In the genomic region with DNA sequence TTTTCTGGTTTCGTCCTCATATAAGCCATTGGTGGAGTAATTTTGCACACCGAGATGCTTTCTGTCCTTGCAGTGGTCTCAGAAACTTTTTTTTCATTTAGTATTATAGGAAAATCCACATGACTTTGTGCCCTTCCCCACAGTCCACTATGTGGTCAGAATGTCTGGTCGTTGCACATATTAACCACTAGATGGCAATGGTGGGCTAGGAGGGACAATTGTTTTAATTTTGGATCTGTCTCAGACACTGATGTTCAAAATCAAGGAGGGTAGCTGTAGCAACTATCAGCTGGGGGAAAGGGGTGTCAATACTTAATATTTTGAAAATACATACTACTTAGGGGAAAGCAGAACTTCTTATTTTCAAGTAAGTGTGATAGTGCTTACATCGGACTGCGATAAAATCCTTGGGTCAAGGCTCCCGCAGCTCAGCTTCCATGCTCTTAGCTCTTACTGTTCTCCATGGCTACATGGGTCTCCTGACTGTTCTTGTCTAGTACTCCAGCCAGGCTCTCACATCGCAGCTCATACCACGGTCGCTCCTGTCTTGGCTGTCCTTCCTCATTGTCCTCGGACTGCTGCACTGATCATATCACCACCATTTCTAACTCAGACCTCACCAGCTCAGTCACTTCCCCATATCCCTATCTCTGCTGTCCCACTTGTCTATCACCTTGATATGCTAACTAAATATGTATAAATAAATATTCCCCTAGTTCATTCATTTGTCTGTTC, we compare ENCODE assay signal across 10 mouse cellular contexts.
DNase-seq lines count a peak whose midpoint lies in the region; ATAC-seq and TF ChIP-seq lines count a peak whose summit lies in the region.
"Had no signal": no experiment of that assay in that cellular context is flagged by ENCODE, and none has a peak within 500 bp of the region (broad histone marks: within the 10 kb centered on the region; RNA-seq: fewer than 3 reads in every experiment).

No protein-coding gene starts in this region.

- TF ChIP-seq POLR2A in brain, embryonic 14.5 days (IDR thresholded peaks at IDR 0.05; ENCODE audit: borderline replicate concordance, extremely low read depth, insufficient read depth, insufficient read length, poor library complexity, severe bottlenecking): no peak

- no peak overlapping the region for H3K4me2 ChIP-seq in liver, postnatal 0 days (ENCODE audit: low read depth, low read length)
- no peak overlapping the region for H3K4me2 ChIP-seq in liver, embryonic 11.5 days
- no peak overlapping the region for H3K4me2 ChIP-seq in forebrain, embryonic 12.5 days
- H3K4me2 ChIP-seq: embryonic facial prominence, embryonic 13.5 days; limb, embryonic 15.5 days had no signal

- H3K9ac ChIP-seq in liver, postnatal 0 days (replicated peaks): no peak overlapping the region
- H3K9ac ChIP-seq in liver, embryonic 11.5 days (ENCODE audit: low read depth, low read length): no peak overlapping the region
- no peak overlapping the region for H3K9ac ChIP-seq in forebrain, embryonic 12.5 days
- H3K9ac ChIP-seq: embryonic facial prominence, embryonic 13.5 days; limb, embryonic 15.5 days had no signal

- TF ChIP-seq EP300 in liver, postnatal 0 days (IDR thresholded peaks at IDR 0.05; ENCODE audit: low read depth): no peak

- no peak for ATAC-seq in liver, postnatal 0 days
- no peak for ATAC-seq in liver, embryonic 11.5 days (replicated peaks; ENCODE audit: low FRiP score)
- peak; percentile 64 for ATAC-seq in forebrain, embryonic 12.5 days (ENCODE audit: low FRiP score)

- H3K4me1 ChIP-seq in liver, postnatal 0 days (ENCODE audit: insufficient read depth): no peaks in the 10 kb centered on the region
- no peaks in the 10 kb centered on the region for H3K4me1 ChIP-seq in liver, embryonic 11.5 days (replicated peaks; ENCODE audit: control insufficient read depth, insufficient read depth, low read length)
- no peaks in the 10 kb centered on the region for H3K4me1 ChIP-seq in forebrain, embryonic 12.5 days
- H3K4me1 ChIP-seq: embryonic facial prominence, embryonic 13.5 days; limb, embryonic 15.5 days had no signal

- no peak for DNase-seq in liver, postnatal 0 days
- no peak for DNase-seq in liver, embryonic 11.5 days (ENCODE audit: low spot score)
- peak; percentile 54 for DNase-seq in brain, embryonic 14.5 days (ENCODE audit: low read depth)
- DNase-seq in lung, postnatal 36 days: peak; percentile 2
- no peak for DNase-seq in testis, postnatal 10 days (ENCODE audit: low spot score)
- no peak for DNase-seq in ovary, postnatal 36 days (ENCODE audit: low spot score)
- DNase-seq in heart, adult 8-10 months (ENCODE audit: low spot score): no peak

- H3K27me3 ChIP-seq in liver, postnatal 0 days (ENCODE audit: insufficient read depth, low read length): no peaks in the 10 kb centered on the region
- H3K27me3 ChIP-seq in liver, embryonic 11.5 days (replicated peaks; ENCODE audit: control insufficient read depth, insufficient read depth, low read length): no peaks in the 10 kb centered on the region
- no peaks in the 10 kb centered on the region for H3K27me3 ChIP-seq in forebrain, embryonic 12.5 days
- H3K27me3 ChIP-seq: embryonic facial prominence, embryonic 13.5 days; limb, embryonic 15.5 days had no signal

- H3K27ac ChIP-seq in liver, postnatal 0 days (ENCODE audit: low read depth): no peak overlapping the region
- no peak overlapping the region for H3K27ac ChIP-seq in liver, embryonic 11.5 days (ENCODE audit: low read depth, low read length)
- no peak overlapping the region for H3K27ac ChIP-seq in forebrain, embryonic 12.5 days
- H3K27ac ChIP-seq: embryonic facial prominence, embryonic 13.5 days; limb, embryonic 15.5 days had no signal

- H3K9me3 ChIP-seq in liver, postnatal 0 days (ENCODE audit: low read length): no peaks in the 10 kb centered on the region
- H3K9me3 ChIP-seq in liver, embryonic 11.5 days (ENCODE audit: control insufficient read depth, low read length): no peaks in the 10 kb centered on the region
- no peaks in the 10 kb centered on the region for H3K9me3 ChIP-seq in forebrain, embryonic 12.5 days
- H3K9me3 ChIP-seq: embryonic facial prominence, embryonic 13.5 days; limb, embryonic 15.5 days had no signal

- WGBS in liver, postnatal 0 days (ENCODE audit: insufficient replicate concordance): 50% methylated on average over 10 of the region's 10 CpGs
- 51% methylated on average over 10 of the region's 10 CpGs for WGBS in liver, embryonic 11.5 days
- 62% methylated on average over 10 of the region's 10 CpGs for WGBS in forebrain, embryonic 12.5 days

- no peaks in the 10 kb centered on the region for H3K36me3 ChIP-seq in liver, postnatal 0 days (replicated peaks; ENCODE audit: insufficient read depth, low read length)
- H3K36me3 ChIP-seq in liver, embryonic 11.5 days (ENCODE audit: control insufficient read depth, insufficient read depth, low read length): no peaks in the 10 kb centered on the region
- no peaks in the 10 kb centered on the region for H3K36me3 ChIP-seq in forebrain, embryonic 12.5 days (replicated peaks)
- H3K36me3 ChIP-seq: embryonic facial prominence, embryonic 13.5 days; limb, embryonic 15.5 days had no signal

- peak; percentile 73 for TF ChIP-seq CTCF in liver, postnatal 0 days (IDR thresholded peaks at IDR 0.05; ENCODE audit: low read depth)
- TF ChIP-seq CTCF in brain, embryonic 14.5 days (IDR thresholded peaks at IDR 0.05; ENCODE audit: borderline replicate concordance, extremely low read depth, insufficient read depth, insufficient read length): peak; percentile 73; the same call in 1 of the 2 replicates

- no peak overlapping the region for H3K4me3 ChIP-seq in liver, postnatal 0 days (ENCODE audit: low read depth, low read length)
- H3K4me3 ChIP-seq in liver, embryonic 11.5 days (ENCODE audit: low read depth, low read length): no peak overlapping the region
- H3K4me3 ChIP-seq in forebrain, embryonic 12.5 days (replicated peaks): no peak overlapping the region
- H3K4me3 ChIP-seq: embryonic facial prominence, embryonic 13.5 days; limb, embryonic 15.5 days had no signal

Comparison
In these comparisons a context has a peak if more than half of its experiments do, and no peak if none do; other contexts are left out.
1. DNase-seq: peak in brain, embryonic 14.5 days (single experiment) and lung, postnatal 36 days (single experiment); none in liver, postnatal 0 days (single experiment), liver, embryonic 11.5 days (single experiment), testis, postnatal 10 days (single experiment), ovary, postnatal 36 days (single experiment) and heart, adult 8-10 months (single experiment).